In the genomic region with DNA sequence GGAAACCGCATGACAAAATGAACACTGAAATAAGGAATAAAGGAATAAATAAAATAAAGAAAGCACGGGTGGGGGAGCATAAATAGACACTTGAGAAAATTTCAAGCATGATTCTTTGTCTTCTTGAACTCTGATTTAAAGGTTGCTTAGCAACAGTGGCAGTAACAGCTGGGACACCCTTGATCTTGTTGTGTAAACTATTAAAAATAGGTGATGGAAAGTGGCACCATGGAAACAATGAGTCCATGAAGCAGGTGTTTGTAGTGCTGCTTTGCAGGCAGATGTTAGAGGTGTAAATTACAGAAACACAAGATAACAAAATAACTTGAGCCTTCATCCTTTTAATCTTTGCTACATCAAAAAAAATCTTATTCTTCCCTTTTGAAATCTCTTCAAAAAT, we compare ENCODE assay signal across 19 mouse cellular contexts.
DNase-seq lines count a peak whose midpoint lies in the region; ATAC-seq and TF ChIP-seq lines count a peak whose summit lies in the region.
"Had no signal": no experiment of that assay in that cellular context is flagged by ENCODE, and none has a peak within 500 bp of the region (broad histone marks: within the 10 kb centered on the region; RNA-seq: fewer than 3 reads in every experiment).

No protein-coding gene starts in this region.

- no peaks in the 10 kb centered on the region for H3K36me3 ChIP-seq in hindbrain, embryonic 16.5 days (ENCODE audit: control insufficient read depth, insufficient read depth, low read length)
- no peaks in the 10 kb centered on the region for H3K36me3 ChIP-seq in hindbrain, embryonic 12.5 days
- no peaks in the 10 kb centered on the region for H3K36me3 ChIP-seq in CH12.LX (replicated peaks in 1 of 2; ENCODE audit: control insufficient read depth in 1 of 2, insufficient read depth in 1 of 2, low read length in 1 of 2)
- H3K36me3 ChIP-seq in forebrain, postnatal 0 days (ENCODE audit: insufficient read depth) = no peaks in the 10 kb centered on the region
- H3K36me3 ChIP-seq: embryonic facial prominence, embryonic 12.5 days; heart, embryonic 10.5 days; intestine, embryonic 15.5 days had no signal

- H3K9me3 ChIP-seq in hindbrain, embryonic 16.5 days (ENCODE audit: control insufficient read depth, low read length) = no peaks in the 10 kb centered on the region
- no peaks in the 10 kb centered on the region for H3K9me3 ChIP-seq in hindbrain, embryonic 12.5 days (replicated peaks)
- no peaks in the 10 kb centered on the region for H3K9me3 ChIP-seq in CH12.LX (replicated peaks; ENCODE audit: low read length)
- H3K9me3 ChIP-seq in forebrain, postnatal 0 days (ENCODE audit: low read length) = no peaks in the 10 kb centered on the region
- H3K9me3 ChIP-seq: embryonic facial prominence, embryonic 12.5 days; heart, embryonic 10.5 days; intestine, embryonic 15.5 days had no signal

- DNase-seq in embryo, embryonic 10 days (ENCODE audit: low spot score) = peak; percentile 29
- no peak for DNase-seq in embryo, embryonic 9.5 days (ENCODE audit: extremely low spot score)
- DNase-seq in CH12.LX (ENCODE audit: extremely low read depth) = peak; percentile 22
- peak; percentile 6 for DNase-seq in forebrain, postnatal 0 days
- no peak for DNase-seq in layer of hippocampus, postnatal 36 days
- DNase-seq: adrenal gland, postnatal 25 days; cerebellum, adult 9-10 months; gastrocnemius, adult 2 months; kidney, adult 8-10 months; kidney, postnatal 10 days; lung, postnatal 4 days; thymus, postnatal 25 days had no signal

- no peaks in the 10 kb centered on the region for H3K4me1 ChIP-seq in hindbrain, embryonic 16.5 days (ENCODE audit: control insufficient read depth, insufficient read depth, low read depth, low read length)
- peaks cover 2% of the 10 kb centered on the region; the same call in 1 of the 2 replicates for H3K4me1 ChIP-seq in hindbrain, embryonic 12.5 days
- no peaks in the 10 kb centered on the region for H3K4me1 ChIP-seq in CH12.LX (ENCODE audit: control insufficient read depth in 1 of 2, insufficient read depth in 2 of 2)
- H3K4me1 ChIP-seq in forebrain, postnatal 0 days (ENCODE audit: insufficient read depth) = no peaks in the 10 kb centered on the region
- H3K4me1 ChIP-seq: embryonic facial prominence, embryonic 12.5 days; heart, embryonic 10.5 days; intestine, embryonic 15.5 days had no signal

- H3K27ac ChIP-seq in hindbrain, embryonic 16.5 days (ENCODE audit: low read depth, low read length) = no peak overlapping the region
- H3K27ac ChIP-seq in hindbrain, embryonic 12.5 days = no peak overlapping the region
- H3K27ac ChIP-seq in CH12.LX (ENCODE audit: insufficient read depth, low read depth) = no peak overlapping the region
- no peak overlapping the region for H3K27ac ChIP-seq in forebrain, postnatal 0 days (ENCODE audit: low read depth, low read length)
- H3K27ac ChIP-seq: embryonic facial prominence, embryonic 12.5 days; gastrocnemius, adult 2 months; heart, embryonic 10.5 days; intestine, embryonic 15.5 days had no signal

- no peaks in the 10 kb centered on the region for H3K27me3 ChIP-seq in hindbrain, embryonic 16.5 days (replicated peaks; ENCODE audit: control insufficient read depth, insufficient read depth, low read length)
- no peaks in the 10 kb centered on the region for H3K27me3 ChIP-seq in hindbrain, embryonic 12.5 days
- H3K27me3 ChIP-seq in CH12.LX (replicated peaks) = no peaks in the 10 kb centered on the region
- no peaks in the 10 kb centered on the region for H3K27me3 ChIP-seq in forebrain, postnatal 0 days (ENCODE audit: insufficient read depth, low read length)
- H3K27me3 ChIP-seq: embryonic facial prominence, embryonic 12.5 days; intestine, embryonic 15.5 days had no signal

- H3K4me2 ChIP-seq in hindbrain, embryonic 16.5 days (ENCODE audit: low read length) = no peak overlapping the region
- H3K4me2 ChIP-seq in hindbrain, embryonic 12.5 days (replicated peaks) = no peak overlapping the region
- no peak overlapping the region for H3K4me2 ChIP-seq in CH12.LX (ENCODE audit: insufficient read depth, low read depth, poor library complexity, severe bottlenecking)
- no peak overlapping the region for H3K4me2 ChIP-seq in forebrain, postnatal 0 days (ENCODE audit: low read depth)
- H3K4me2 ChIP-seq: embryonic facial prominence, embryonic 12.5 days; intestine, embryonic 15.5 days had no signal

- peak; percentile 50; the same call in 1 of the 2 replicates for ATAC-seq in hindbrain, embryonic 16.5 days
- no peak for ATAC-seq in hindbrain, embryonic 12.5 days (ENCODE audit: low FRiP score)
- no peak for ATAC-seq in forebrain, postnatal 0 days
- ATAC-seq in erythroblast, adult 5-6 weeks (replicated peaks; ENCODE audit: low FRiP score, poor library complexity, severe bottlenecking) = no peak
- ATAC-seq: intestine, embryonic 15.5 days had no signal

- no peak for TF ChIP-seq EP300 in CH12.LX (IDR thresholded peaks at IDR 0.05; ENCODE audit: low read length)

- dilution Hi-C loops in CH12.LX (cut with MboI; ENCODE audit: extremely low pct_ligation_motif_present, extremely low pct_unique_long_range_greater_than_20kb, low sequenced_read_pairs) = no loop called here

- no peak for TF ChIP-seq CTCF in CH12.LX (conservative IDR thresholded peaks at IDR 0.05 in 1 of 2, IDR thresholded peaks at IDR 0.05 in 1 of 2; ENCODE audit: low read depth in 2 of 2, low read length in 2 of 2)
- no peak for TF ChIP-seq CTCF in forebrain, postnatal 0 days (IDR thresholded peaks at IDR 0.05; ENCODE audit: low read depth)

- H3K9ac ChIP-seq in hindbrain, embryonic 16.5 days (ENCODE audit: low read depth, low read length) = no peak overlapping the region
- H3K9ac ChIP-seq in hindbrain, embryonic 12.5 days = no peak overlapping the region
- H3K9ac ChIP-seq in CH12.LX (ENCODE audit: insufficient read depth, low read depth) = no peak overlapping the region
- no peak overlapping the region for H3K9ac ChIP-seq in forebrain, postnatal 0 days
- H3K9ac ChIP-seq: embryonic facial prominence, embryonic 12.5 days; intestine, embryonic 15.5 days had no signal

- TF ChIP-seq POLR2A in CH12.LX (IDR thresholded peaks at IDR 0.05; ENCODE audit: low read depth, low read length) = no peak

- 14% methylated on average over 2 of the region's 2 CpGs for WGBS in hindbrain, embryonic 16.5 days
- 28% methylated on average over 2 of the region's 2 CpGs for whole genome bisulfite sequencing in hindbrain, embryonic 12.5 days
- 28% methylated on average over 2 of the region's 2 CpGs for WGBS in forebrain, postnatal 0 days

- H3K4me3 ChIP-seq in hindbrain, embryonic 16.5 days (ENCODE audit: low read length) = no peak overlapping the region
- no peak overlapping the region for H3K4me3 ChIP-seq in hindbrain, embryonic 12.5 days
- no peak overlapping the region for H3K4me3 ChIP-seq in CH12.LX (replicated peaks in 1 of 3; ENCODE audit: low read depth in 2 of 3, low read length in 2 of 3, poor library complexity in 1 of 3)
- H3K4me3 ChIP-seq in forebrain, postnatal 0 days (ENCODE audit: low read depth, low read length) = no peak overlapping the region
- H3K4me3 ChIP-seq: embryonic facial prominence, embryonic 12.5 days; erythroblast, embryonic 14.5 days; gastrocnemius, adult 2 months; heart, embryonic 10.5 days; intestine, embryonic 15.5 days had no signal

- H3K79me2 ChIP-seq in CH12.LX (replicated peaks; ENCODE audit: control insufficient read depth, extremely low read depth, insufficient read depth, poor library complexity, severe bottlenecking) = no peaks in the 10 kb centered on the region

- no peak for TF ChIP-seq RAD21 in CH12.LX (IDR thresholded peaks at IDR 0.05; ENCODE audit: low read depth, low read length)

- in situ Hi-C loops in CH12.LX (cut with MboI; ENCODE audit: low pct_ligation_motif_present, low pct_unique_long_range_greater_than_20kb, low sequenced_read_pairs) = no loop called here

TF ChIP-seq in CH12.LX, 34 proteins besides CTCF, POLR2A, EP300 and RAD21:
- TF ChIP-seq ZC3H11A (IDR thresholded peaks at IDR 0.05; ENCODE audit: low read depth, low read length) (no peak), E2F4 (IDR thresholded peaks at IDR 0.05; ENCODE audit: insufficient replicate concordance, low read depth, low read length) (no peak), TBP (conservative IDR thresholded peaks at IDR 0.05; ENCODE audit: low read depth, low read length) (no peak), MAZ (IDR thresholded peaks at IDR 0.05; ENCODE audit: low read depth, low read length) (no peak), MXI1 (IDR thresholded peaks at IDR 0.05; ENCODE audit: low read depth, low read length) (no peak), ZMIZ1 (IDR thresholded peaks at IDR 0.05; ENCODE audit: low read depth, low read length) (no peak), ZNF384 (IDR thresholded peaks at IDR 0.05; ENCODE audit: low read depth, low read length) (no peak), POLR2AphosphoS2 (IDR thresholded peaks at IDR 0.05; ENCODE audit: low read depth, low read length) (no peak), SMC3 (IDR thresholded peaks at IDR 0.05; ENCODE audit: low read depth, low read length) (no peak)

Comparison
In these comparisons a context has a peak if more than half of its experiments do, and no peak if none do; other contexts are left out.
1. DNase-seq: peak in embryo, embryonic 10 days (single experiment), CH12.LX (single experiment) and forebrain, postnatal 0 days (single experiment); none in embryo, embryonic 9.5 days (single experiment) and layer of hippocampus, postnatal 36 days (0 of 2).